Mouse (Mus musculus): ENCODE measurements around the gene Tmem94.

GRCm38 (mm10) chr11:115803072-115803709 is 38.0 kb downstream of the Tmem94 start:
- TF ChIP-seq GATA1 (IDR thresholded peaks at IDR 0.05; ENCODE audit: borderline replicate concordance, low read length) = no peak
- no peak for TF ChIP-seq FLI1 (IDR thresholded peaks at IDR 0.05; ENCODE audit: low read length)

Measured in megakaryocyte, embryonic 14.5 days (primary cell).